Mouse (Mus musculus) liver, postnatal 0 days (tissue): ENCODE data around the gene Thyn1. TPM values are rescaled to one million over a fixed set of nuclear protein-coding genes. Genes with fewer than 3 reads are reported as not detected.

ENCODE experiments used
- ATAC-seq: fragments of 200-750 bp; cut with Nextera tagmentation; 2 replicates; pipeline ENCODE4 v1.8.0; 2017; ENCODE audit warnings: mild to moderate bottlenecking, moderate library complexity
- DNase-seq: peaks from one replicate; pipeline ENCODE4 v3.0.0-alpha.2; 2016
- H3K27ac ChIP-seq: fragments of 300-500 bp; sonication (generic); 2 replicates; pipeline ENCODE4 v1.5.1; 2014; ENCODE audit warnings: antibody characterized with exemption, moderate library complexity, mild to moderate bottlenecking, low read depth
- H3K27me3 ChIP-seq: fragments of 300-500 bp; sonication (generic); 2 replicates; pipeline ENCODE4 v1.6.1; 2014; ENCODE audit warnings: low read length, control low read depth, mixed read lengths; ENCODE audit not compliant: insufficient read depth
- H3K36me3 ChIP-seq: fragments of 300-500 bp; sonication (generic); replicated peaks from 2 replicates; pipeline ENCODE4 v1.6.1; 2014; ENCODE audit warnings: mild to moderate bottlenecking, control low read depth, low read length, moderate library complexity, mixed read lengths; ENCODE audit not compliant: insufficient read depth
- H3K4me1 ChIP-seq: fragments of 300-500 bp; sonication (generic); 2 replicates; pipeline ENCODE4 v1.6.1; 2014; ENCODE audit warnings: antibody characterized with exemption, mild to moderate bottlenecking, control low read depth; ENCODE audit not compliant: insufficient read depth
- H3K4me2 ChIP-seq: fragments of 300-500 bp; sonication (generic); 2 replicates; pipeline ENCODE4 v1.6.1; 2014; ENCODE audit warnings: low read depth, mild to moderate bottlenecking, low read length, moderate library complexity, mixed read lengths
- H3K4me3 ChIP-seq: fragments of 300-500 bp; sonication (generic); 2 replicates; pipeline ENCODE4 v1.5.1; 2014; ENCODE audit warnings: low read depth, low read length
- H3K9ac ChIP-seq: fragments of 300-500 bp; sonication (generic); replicated peaks from 2 replicates; pipeline ENCODE4 v1.6.1; 2014; ENCODE audit warnings: mild to moderate bottlenecking, moderate library complexity
- H3K9me3 ChIP-seq: fragments of 300-500 bp; sonication (generic); 2 replicates; pipeline ENCODE4 v1.6.1; 2016; ENCODE audit warnings: mild to moderate bottlenecking, control low read depth, low read length, mixed read lengths
- CTCF ChIP-seq: sonication (generic); IDR thresholded peaks from 2 replicates; pipeline ENCODE4 v1.5.1; 2016; ENCODE audit warnings: antibody characterized with exemption, low read depth
- EP300 ChIP-seq: IDR thresholded peaks from 2 replicates; pipeline ENCODE4 v1.6.1; 2016; ENCODE audit warnings: antibody characterized with exemption, low read depth, mild to moderate bottlenecking
- WGBS: fragments of 180-500 bp; shearing (Covaris S2); extraction: QIAGEN DNeasy Blood & Tissue Kit; methylation state at CpG from one replicate; pipeline ENCODE4 v1.1.7; 2014; ENCODE audit not compliant: insufficient replicate concordance; 5-methylcytosine and 5-hydroxymethylcytosine counted together
- polyA plus RNA-seq: library from polyadenylated mRNA; unstranded; fragments of >200 nt; fragmentation: Nextera tagmentation; extraction: Ambion mirVana; gene quantifications from 2 replicates; pipeline ENCODE4 v1.2.1, GENCODE M21; 2015

The Thyn1 gene
- polyA plus RNA-seq, 1 experiment from 2014 or later = 35.6 TPM

GRCm38 (mm10) chr9:27005933-27006332 is 6.4 kb downstream of the Thyn1 start:
- no peak for ATAC-seq

GRCm38 (mm10) chr9:27006866-27007265 is 7.4 kb downstream of the Thyn1 start:
- DNase-seq (no peak), ATAC-seq (no peak)
- H3K9me3 ChIP-seq = no peaks in the 10 kb centered on the region
- TF ChIP-seq CTCF (0 out of 2 replicates have a peak, but pooled peaks have one; percentile 3), EP300 (no peak)
- H3K27me3 ChIP-seq = no peaks in the 10 kb centered on the region
- H3K4me2 ChIP-seq = no peak overlapping the region
- no peaks in the 10 kb centered on the region for H3K4me1 ChIP-seq
- H3K9ac ChIP-seq = no peak overlapping the region
- H3K27ac ChIP-seq = no peak overlapping the region
- H3K4me3 ChIP-seq = no peak overlapping the region
- 81% methylated on average over 5 of the region's 5 CpGs for WGBS
- peaks cover 65% of the 10 kb centered on the region for H3K36me3 ChIP-seq

More at GRCm38 (mm10) chr9:27005933-27006332, 6.4 kb downstream of the Thyn1 start:
- Histone ChIP-seq H3K4me3 (no peak overlapping the region), H3K9me3 (no peaks in the 10 kb centered on the region), H3K27me3 (no peaks in the 10 kb centered on the region), H3K4me1 (0 out of 2 replicates have a peak, but pooled peaks cover 2% of the 10 kb centered on the region), H3K27ac (no peak overlapping the region), H3K9ac (no peak overlapping the region), H3K4me2 (no peak overlapping the region), H3K36me3 (peaks cover 58% of the 10 kb centered on the region)
- TF ChIP-seq CTCF (no peak), EP300 (no peak)
- WGBS = 77% methylated on average over 1 of the region's 1 CpGs
- no peak for DNase-seq

GRCm38 (mm10) chr9:27009231-27009630 is 9.7 kb downstream of the Thyn1 start:
- H3K4me1 ChIP-seq = no peaks in the 10 kb centered on the region
- no peak overlapping the region for H3K4me3 ChIP-seq
- 75% methylated on average over 5 of the region's 5 CpGs for WGBS
- DNase-seq = no peak
- no peaks in the 10 kb centered on the region for H3K27me3 ChIP-seq
- TF ChIP-seq EP300 = no peak
- no peak for TF ChIP-seq CTCF
- no peak overlapping the region for H3K27ac ChIP-seq
- H3K36me3 ChIP-seq = peaks cover 73% of the 10 kb centered on the region
- H3K4me2 ChIP-seq = no peak overlapping the region
- no peaks in the 10 kb centered on the region for H3K9me3 ChIP-seq
- H3K9ac ChIP-seq = no peak overlapping the region
- ATAC-seq = no peak

- 79% methylated on average over 4 of the region's 4 CpGs for WGBS
- TF ChIP-seq EP300 = no peak
- TF ChIP-seq CTCF = no peak
- no peak for DNase-seq
- no peaks in the 10 kb centered on the region for H3K4me1 ChIP-seq
- H3K27me3 ChIP-seq = no peaks in the 10 kb centered on the region
- no peak overlapping the region for H3K4me2 ChIP-seq
- H3K27ac ChIP-seq = no peak overlapping the region
- H3K36me3 ChIP-seq = peaks cover 71% of the 10 kb centered on the region
- no peak for ATAC-seq
- no peak overlapping the region for H3K4me3 ChIP-seq
- no peaks in the 10 kb centered on the region for H3K9me3 ChIP-seq
- no peak overlapping the region for H3K9ac ChIP-seq
These were observed 12.1 kb downstream of the Thyn1 start for GRCm38 (mm10) chr9:27011572-27011971.

- Histone ChIP-seq H3K4me3 (no peak overlapping the region), H3K27ac (no peak overlapping the region), H3K36me3 (peaks cover 32% of the 10 kb centered on the region), H3K27me3 (no peaks in the 10 kb centered on the region), H3K9me3 (no peaks in the 10 kb centered on the region), H3K9ac (no peak overlapping the region), H3K4me2 (no peak overlapping the region), H3K4me1 (no peaks in the 10 kb centered on the region)
- 88% methylated on average over 10 of the region's 10 CpGs for WGBS
- no peak for TF ChIP-seq CTCF
- no peak for TF ChIP-seq EP300
- ATAC-seq (no peak), DNase-seq (no peak)
These were observed 19.5 kb downstream of the Thyn1 start for GRCm38 (mm10) chr9:27018961-27019360.

- no peak for TF ChIP-seq EP300
- no peak for TF ChIP-seq CTCF
- H3K27ac ChIP-seq = no peak overlapping the region
- 49% methylated on average over 4 of the region's 4 CpGs for WGBS
These were observed 24.2 kb downstream of the Thyn1 start for GRCm38 (mm10) chr9:27023681-27024080.

GRCm38 (mm10) chr9:27026708-27027107 is 27.2 kb downstream of the Thyn1 start:
- Histone ChIP-seq H3K4me1 (peaks cover 31% of the 10 kb centered on the region), H3K4me2 (peak overlapping the region; percentile 100), H3K4me3 (no peak overlapping the region), H3K9ac (no peak overlapping the region), H3K27ac (no peak overlapping the region), H3K36me3 (no peaks in the 10 kb centered on the region), H3K9me3 (no peaks in the 10 kb centered on the region), H3K27me3 (no peaks in the 10 kb centered on the region)
- no peak for ATAC-seq
- TF ChIP-seq CTCF (no peak), EP300 (no peak)
- 22% methylated on average over 1 of the region's 1 CpGs for WGBS
- DNase-seq = no peak

More at GRCm38 (mm10) chr9:27023681-27024080, 24.2 kb downstream of the Thyn1 start:
- ATAC-seq = no peak
- DNase-seq = peak; percentile 17
- H3K4me3 ChIP-seq = no peak overlapping the region
- no peaks in the 10 kb centered on the region for H3K9me3 ChIP-seq
- peaks cover 17% of the 10 kb centered on the region for H3K4me1 ChIP-seq
- H3K27me3 ChIP-seq = no peaks in the 10 kb centered on the region
- no peak overlapping the region for H3K9ac ChIP-seq
- H3K4me2 ChIP-seq = no peak overlapping the region
- peaks cover 3% of the 10 kb centered on the region; the same call in 1 of the 2 replicates for H3K36me3 ChIP-seq
